Mouse (Mus musculus) embryo, embryonic 10 days (tissue): ENCODE measurements around the gene Map3k15.

Experiments
- DNase-seq: peaks from one replicate; pipeline ENCODE4 v3.0.0-alpha.2; 2015; ENCODE audit warnings: low spot score

The Map3k15 gene

GRCm38 (mm10) chrX:160135719-160136118 is 147.5 kb downstream of the Map3k15 start:
- peak; percentile 10 for DNase-seq

DNA sequence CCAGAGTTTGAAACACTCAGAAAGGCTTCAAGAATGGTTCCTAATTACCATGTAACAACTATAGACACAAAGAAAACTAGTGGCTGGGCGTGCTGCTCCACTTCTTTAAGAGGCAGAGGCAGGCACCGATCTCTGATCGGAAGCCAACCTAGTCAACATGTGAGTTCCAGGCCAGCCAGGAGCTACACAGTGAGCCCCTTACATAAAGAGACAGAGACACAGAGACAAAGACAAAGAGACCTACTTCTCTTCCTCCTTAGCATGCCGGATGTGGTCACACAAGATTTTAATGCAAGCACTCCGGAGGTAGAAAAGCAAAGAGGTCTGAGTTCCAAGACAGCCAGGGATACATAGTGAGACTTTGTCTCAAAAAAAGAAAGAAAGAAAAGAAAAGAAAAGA is 147.9 kb downstream of the Map3k15 start:
- DNase-seq: peak; percentile 38

- no peak for DNase-seq
Observed at GRCm38 (mm10) chrX:160137177-160137860, 149.1 kb downstream of the Map3k15 start.

- peak; percentile 93 for DNase-seq
Observed at GRCm38 (mm10) chrX:160137861-160138717, 149.9 kb downstream of the Map3k15 start, which contains the start of gene Pdha1. TSS of gene Pdha1 (minus strand) at chrX:160138413.

DNA sequence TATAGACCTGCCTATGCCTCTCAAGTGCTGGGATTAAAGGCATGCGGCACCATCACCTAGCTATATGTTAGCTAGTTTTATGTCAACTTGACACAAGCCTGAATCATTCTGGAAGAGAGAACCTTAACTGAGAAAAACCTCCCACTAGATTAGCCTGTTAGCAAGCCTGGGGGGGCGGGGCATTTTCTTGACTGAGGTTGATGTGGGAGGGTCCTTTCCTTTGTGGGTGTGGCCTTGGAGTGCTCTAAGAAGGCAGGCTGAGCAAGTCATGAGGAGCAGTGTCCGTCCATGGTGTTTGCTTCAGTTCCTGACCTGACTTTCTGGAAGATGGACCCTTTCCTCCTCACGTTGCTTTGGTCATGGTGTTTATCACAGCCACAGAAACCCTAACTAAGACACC is 158.6 kb downstream of the Map3k15 start:
- DNase-seq: no peak

DNA sequence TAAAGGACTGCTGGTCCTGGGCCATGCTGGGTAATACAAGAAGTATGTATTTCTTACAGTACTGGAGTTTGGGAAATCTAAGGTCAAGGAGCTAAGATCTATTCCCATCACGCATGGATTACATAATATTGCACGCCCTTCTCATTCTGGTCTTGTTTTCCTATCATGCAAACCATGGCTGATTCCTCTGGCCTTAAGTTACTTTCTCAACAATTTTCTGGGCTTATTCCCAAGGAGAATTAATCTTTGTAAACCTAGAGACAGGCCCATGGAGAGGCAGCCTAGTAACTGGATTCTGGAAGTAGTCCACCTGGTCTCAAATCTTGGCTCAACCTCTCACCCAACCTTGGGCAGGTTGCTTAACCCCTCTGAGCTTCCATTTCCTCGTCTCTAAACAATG is 159.2 kb downstream of the Map3k15 start:
- DNase-seq: no peak

DNA sequence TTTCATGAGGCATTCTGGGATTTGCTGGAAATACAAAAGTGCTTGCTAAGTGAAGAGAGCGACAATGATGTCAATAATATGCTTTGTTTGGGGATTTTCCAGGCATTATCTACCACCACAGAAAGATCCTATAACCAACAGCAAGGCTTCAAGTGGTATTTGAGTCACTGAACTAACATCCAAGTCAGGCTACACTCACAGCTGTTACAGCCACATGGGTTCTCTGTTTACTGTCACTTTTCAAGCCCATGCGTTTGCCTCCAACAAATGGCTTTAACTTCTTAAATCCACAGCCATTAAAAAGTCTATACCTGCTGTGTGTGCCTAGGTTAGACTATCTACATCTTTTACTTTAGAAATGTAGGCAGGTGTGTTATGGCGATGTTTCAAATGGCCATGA is 160.6 kb downstream of the Map3k15 start:
- no peak for DNase-seq

DNA sequence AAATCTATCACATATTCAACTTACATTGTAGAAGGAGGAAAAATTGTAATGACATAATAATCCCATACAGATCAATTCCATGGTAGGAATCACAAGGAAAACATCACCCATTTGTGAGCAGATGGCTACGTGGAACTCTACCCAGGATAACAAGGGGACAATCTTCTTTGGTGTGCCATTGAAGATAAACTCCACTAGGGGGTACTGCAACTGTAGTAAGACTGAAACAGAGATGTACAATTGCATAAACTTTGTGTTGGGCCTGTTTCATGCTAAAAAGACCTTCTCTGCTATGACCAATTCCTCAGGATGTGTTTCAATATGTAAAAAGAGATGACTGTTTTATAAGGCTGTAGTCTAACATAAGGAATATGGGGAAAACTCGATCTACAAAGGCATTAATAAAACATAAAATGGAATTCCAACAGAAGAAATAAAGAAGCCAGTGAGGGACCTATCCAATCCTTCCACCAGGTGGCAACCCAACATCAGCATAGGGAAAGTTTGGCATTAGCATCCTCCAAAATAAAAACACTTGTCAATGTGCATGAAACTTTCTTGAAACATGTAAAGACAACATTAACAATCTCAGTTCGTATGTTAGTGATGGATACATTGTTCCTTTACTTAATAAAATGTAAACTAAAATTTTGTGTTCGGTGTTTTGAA is 165.0 kb downstream of the Map3k15 start:
- peak; percentile 19 for DNase-seq

DNA sequence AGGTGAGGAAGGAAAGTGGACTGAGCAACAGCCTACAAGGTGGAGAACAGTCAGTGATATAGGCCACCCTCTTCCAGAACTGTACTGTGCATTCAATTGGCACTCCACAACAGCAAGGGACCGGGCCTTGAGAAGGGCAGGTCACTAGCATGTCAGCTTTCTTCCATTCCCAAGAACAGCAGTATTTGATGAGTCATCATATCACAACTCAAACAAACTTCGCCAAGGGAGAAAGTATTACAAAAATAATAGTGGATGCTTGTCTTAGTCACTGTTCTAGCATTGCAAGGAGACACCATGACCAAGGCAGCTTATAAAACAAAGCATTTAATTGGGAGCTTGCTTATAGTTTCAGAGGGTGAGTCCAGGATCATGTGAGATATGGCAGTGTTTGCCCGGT is 176.0 kb downstream of the Map3k15 start:
- no peak for DNase-seq

GRCm38 (mm10) chrX:160166246-160166985 is 178.2 kb downstream of the Map3k15 start:
- peak; percentile 18 for DNase-seq

- peak; percentile 69 for DNase-seq
Observed at GRCm38 (mm10) chrX:160170150-160170549, 181.9 kb downstream of the Map3k15 start.
